Mouse (Mus musculus): ENCODE results near the gene Fbxl13. TPM values are rescaled to one million over a fixed set of nuclear protein-coding genes. Genes with fewer than 3 reads are reported as not detected.

Fbxl13 gene
- polyA plus RNA-seq, 1 experiment from 2014 or later: 0.12 TPM

GRCm38 (mm10) chr5:21481521-21481920 is 163.9 kb downstream of the Fbxl13 start:
- Histone ChIP-seq H3K27me3 (ENCODE audit: control insufficient read depth, insufficient read depth, low read length) (no peaks in the 10 kb centered on the region), H3K4me1 (ENCODE audit: control insufficient read depth, insufficient read depth, low read length) (no peaks in the 10 kb centered on the region), H3K9me3 (ENCODE audit: control insufficient read depth, low read length) (no peaks in the 10 kb centered on the region), H3K27ac (replicated peaks; ENCODE audit: low read depth, low read length) (no peak overlapping the region), H3K4me2 (ENCODE audit: low read depth, severe bottlenecking) (no peak overlapping the region), H3K36me3 (ENCODE audit: control insufficient read depth, insufficient read depth, low read length) (no peaks in the 10 kb centered on the region), H3K9ac (ENCODE audit: low read length) (no peak overlapping the region), H3K4me3 (ENCODE audit: low read depth, low read length) (no peak overlapping the region)
- WGBS: 90% methylated on average over 6 of the region's 6 CpGs
- DNase-seq (ENCODE audit: low spot score) (no peak), ATAC-seq (ENCODE audit: insufficient number of reproducible peaks, low FRiP score, low TSS enrichment, low read depth) (no peak)

- Histone ChIP-seq H3K27me3 (ENCODE audit: control insufficient read depth, insufficient read depth, low read length) (no peaks in the 10 kb centered on the region), H3K36me3 (ENCODE audit: control insufficient read depth, insufficient read depth, low read length) (no peaks in the 10 kb centered on the region), H3K4me3 (ENCODE audit: low read depth, low read length) (no peak overlapping the region), H3K4me1 (ENCODE audit: control insufficient read depth, insufficient read depth, low read length) (no peaks in the 10 kb centered on the region), H3K27ac (replicated peaks; ENCODE audit: low read depth, low read length) (no peak overlapping the region), H3K9ac (ENCODE audit: low read length) (no peak overlapping the region), H3K4me2 (ENCODE audit: low read depth, severe bottlenecking) (no peak overlapping the region), H3K9me3 (ENCODE audit: control insufficient read depth, low read length) (no peaks in the 10 kb centered on the region)
- DNase-seq (ENCODE audit: low spot score) (no peak), ATAC-seq (ENCODE audit: insufficient number of reproducible peaks, low FRiP score, low TSS enrichment, low read depth) (no peak)
- 90% methylated on average over 5 of the region's 5 CpGs for WGBS
Observed at GRCm38 (mm10) chr5:21479746-21480145, 165.7 kb downstream of the Fbxl13 start.

- no peaks in the 10 kb centered on the region for H3K9me3 ChIP-seq (ENCODE audit: control insufficient read depth, low read length)
- no peak overlapping the region for H3K27ac ChIP-seq (replicated peaks; ENCODE audit: low read depth, low read length)
- no peak overlapping the region for H3K4me2 ChIP-seq (ENCODE audit: low read depth, severe bottlenecking)
- ATAC-seq (ENCODE audit: insufficient number of reproducible peaks, low FRiP score, low TSS enrichment, low read depth) (no peak), DNase-seq (ENCODE audit: low spot score) (no peak)
- no peaks in the 10 kb centered on the region for H3K4me1 ChIP-seq (ENCODE audit: control insufficient read depth, insufficient read depth, low read length)
- no peak overlapping the region for H3K4me3 ChIP-seq (ENCODE audit: low read depth, low read length)
- 94% methylated on average over 5 of the region's 5 CpGs for WGBS
- H3K27me3 ChIP-seq (ENCODE audit: control insufficient read depth, insufficient read depth, low read length): no peaks in the 10 kb centered on the region
- H3K9ac ChIP-seq (ENCODE audit: low read length): no peak overlapping the region
- H3K36me3 ChIP-seq (ENCODE audit: control insufficient read depth, insufficient read depth, low read length): no peaks in the 10 kb centered on the region
Observed at GRCm38 (mm10) chr5:21478428-21478827, 167.0 kb downstream of the Fbxl13 start.

- no peak overlapping the region for H3K4me2 ChIP-seq (ENCODE audit: low read depth, severe bottlenecking)
- 90% methylated on average over 12 of the region's 12 CpGs for WGBS
Observed at GRCm38 (mm10) chr5:21468100-21468499, 177.3 kb downstream of the Fbxl13 start.

GRCm38 (mm10) chr5:21467387-21467786 is 178.0 kb downstream of the Fbxl13 start:
- Histone ChIP-seq H3K27ac (replicated peaks; ENCODE audit: low read depth, low read length) (no peak overlapping the region), H3K9me3 (ENCODE audit: control insufficient read depth, low read length) (no peaks in the 10 kb centered on the region)
- WGBS: 82% methylated on average over 7 of the region's 7 CpGs

More at GRCm38 (mm10) chr5:21468100-21468499, 177.3 kb downstream of the Fbxl13 start:
- Histone ChIP-seq H3K4me1 (ENCODE audit: control insufficient read depth, insufficient read depth, low read length) (peaks cover 2% of the 10 kb centered on the region; the same call in 1 of the 2 replicates), H3K9me3 (ENCODE audit: control insufficient read depth, low read length) (no peaks in the 10 kb centered on the region), H3K36me3 (ENCODE audit: control insufficient read depth, insufficient read depth, low read length) (no peaks in the 10 kb centered on the region), H3K27ac (replicated peaks; ENCODE audit: low read depth, low read length) (no peak overlapping the region), H3K27me3 (ENCODE audit: control insufficient read depth, insufficient read depth, low read length) (no peaks in the 10 kb centered on the region), H3K4me3 (ENCODE audit: low read depth, low read length) (no peak overlapping the region), H3K9ac (ENCODE audit: low read length) (no peak overlapping the region)
- DNase-seq (ENCODE audit: low spot score) (no peak), ATAC-seq (ENCODE audit: insufficient number of reproducible peaks, low FRiP score, low TSS enrichment, low read depth) (no peak)

GRCm38 (mm10) chr5:21440833-21441530 is 204.5 kb downstream of the Fbxl13 start:
- H3K4me2 ChIP-seq (ENCODE audit: low read depth, severe bottlenecking): no peak overlapping the region
- DNase-seq (ENCODE audit: low spot score): no peak
- H3K36me3 ChIP-seq (ENCODE audit: control insufficient read depth, insufficient read depth, low read length): no peaks in the 10 kb centered on the region
- no peak overlapping the region for H3K4me3 ChIP-seq (ENCODE audit: low read depth, low read length)
- no peak overlapping the region for H3K9ac ChIP-seq (ENCODE audit: low read length)
- H3K27me3 ChIP-seq (ENCODE audit: control insufficient read depth, insufficient read depth, low read length): no peaks in the 10 kb centered on the region
- ATAC-seq (ENCODE audit: insufficient number of reproducible peaks, low FRiP score, low TSS enrichment, low read depth): no peak
- H3K9me3 ChIP-seq (ENCODE audit: control insufficient read depth, low read length): no peaks in the 10 kb centered on the region
- 88% methylated on average over 8 of the region's 8 CpGs for WGBS
- no peaks in the 10 kb centered on the region for H3K4me1 ChIP-seq (ENCODE audit: control insufficient read depth, insufficient read depth, low read length)
- H3K27ac ChIP-seq (replicated peaks; ENCODE audit: low read depth, low read length): no peak overlapping the region

More at GRCm38 (mm10) chr5:21467387-21467786, 178.0 kb downstream of the Fbxl13 start:
- Histone ChIP-seq H3K4me3 (ENCODE audit: low read depth, low read length) (no peak overlapping the region), H3K9ac (ENCODE audit: low read length) (no peak overlapping the region), H3K4me2 (ENCODE audit: low read depth, severe bottlenecking) (no peak overlapping the region), H3K4me1 (ENCODE audit: control insufficient read depth, insufficient read depth, low read length) (peaks cover 2% of the 10 kb centered on the region; the same call in 1 of the 2 replicates), H3K36me3 (ENCODE audit: control insufficient read depth, insufficient read depth, low read length) (no peaks in the 10 kb centered on the region), H3K27me3 (ENCODE audit: control insufficient read depth, insufficient read depth, low read length) (no peaks in the 10 kb centered on the region)
- ATAC-seq (ENCODE audit: insufficient number of reproducible peaks, low FRiP score, low TSS enrichment, low read depth): no peak
- DNase-seq (ENCODE audit: low spot score): no peak

GRCm38 (mm10) chr5:21439446-21440110 is 205.9 kb downstream of the Fbxl13 start:
- ATAC-seq (ENCODE audit: insufficient number of reproducible peaks, low FRiP score, low TSS enrichment, low read depth) (no peak), DNase-seq (ENCODE audit: low spot score) (no peak)
- Histone ChIP-seq H3K9me3 (ENCODE audit: control insufficient read depth, low read length) (no peaks in the 10 kb centered on the region), H3K9ac (ENCODE audit: low read length) (no peak overlapping the region), H3K36me3 (ENCODE audit: control insufficient read depth, insufficient read depth, low read length) (no peaks in the 10 kb centered on the region), H3K4me3 (ENCODE audit: low read depth, low read length) (no peak overlapping the region), H3K27ac (replicated peaks; ENCODE audit: low read depth, low read length) (no peak overlapping the region), H3K27me3 (ENCODE audit: control insufficient read depth, insufficient read depth, low read length) (no peaks in the 10 kb centered on the region), H3K4me2 (ENCODE audit: low read depth, severe bottlenecking) (no peak overlapping the region), H3K4me1 (ENCODE audit: control insufficient read depth, insufficient read depth, low read length) (no peaks in the 10 kb centered on the region)
- 93% methylated on average over 7 of the region's 7 CpGs for WGBS

- H3K4me3 ChIP-seq (ENCODE audit: low read depth, low read length): no peak overlapping the region
- no peak for ATAC-seq (ENCODE audit: insufficient number of reproducible peaks, low FRiP score, low TSS enrichment, low read depth)
- no peaks in the 10 kb centered on the region for H3K36me3 ChIP-seq (ENCODE audit: control insufficient read depth, insufficient read depth, low read length)
- H3K9me3 ChIP-seq (ENCODE audit: control insufficient read depth, low read length): no peaks in the 10 kb centered on the region
- H3K27me3 ChIP-seq (ENCODE audit: control insufficient read depth, insufficient read depth, low read length): no peaks in the 10 kb centered on the region
- no peak overlapping the region for H3K9ac ChIP-seq (ENCODE audit: low read length)
- no peak overlapping the region for H3K27ac ChIP-seq (replicated peaks; ENCODE audit: low read depth, low read length)
- no peak for DNase-seq (ENCODE audit: low spot score)
- no peaks in the 10 kb centered on the region for H3K4me1 ChIP-seq (ENCODE audit: control insufficient read depth, insufficient read depth, low read length)
- H3K4me2 ChIP-seq (ENCODE audit: low read depth, severe bottlenecking): no peak overlapping the region
- WGBS: 93% methylated on average over 9 of the region's 9 CpGs
Observed at GRCm38 (mm10) chr5:21438428-21438827, 207.0 kb downstream of the Fbxl13 start.

Measured in limb, embryonic 11.5 days (tissue).